Mouse (Mus musculus): Measurements from ENCODE around the gene Krtap3-1.

DNA sequence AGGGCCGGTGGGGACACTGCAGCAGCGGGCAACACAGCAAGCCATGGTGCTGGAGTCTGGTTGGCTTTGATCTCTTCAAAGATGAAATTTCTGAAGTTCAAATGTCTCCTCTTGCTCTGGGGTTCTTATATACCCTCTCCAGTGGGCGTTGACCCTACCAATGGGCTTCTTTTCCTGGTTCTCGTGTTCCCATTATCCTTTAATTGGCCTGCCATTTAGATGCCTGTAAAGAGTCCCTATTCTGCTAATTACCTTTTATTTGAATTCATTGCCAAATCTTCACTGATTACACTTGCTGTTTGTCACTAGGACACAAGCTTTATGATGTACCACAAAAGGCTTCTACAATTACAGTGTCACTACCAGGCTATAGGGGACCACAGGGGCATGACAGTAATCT, 15.7 kb downstream of the Krtap3-1 start, which contains the start of gene Krtap3-3:
- TF ChIP-seq POLR2A (IDR thresholded peaks at IDR 0.05; ENCODE audit: low read depth, low read length) (no peak), CTCF (conservative IDR thresholded peaks at IDR 0.05; ENCODE audit: insufficient read depth, insufficient read length, low read depth, low read length) (no peak)

Data from kidney, adult 2 months (tissue).